Mouse (Mus musculus) forebrain, embryonic 16.5 days (tissue): ENCODE measurements around the gene Aim2. TPM values are rescaled to one million over a fixed set of nuclear protein-coding genes. Genes with fewer than 3 reads are reported as not detected.

Experiments used
- ATAC-seq: fragments of 200-750 bp; cut with Nextera tagmentation; 2 replicates; pipeline ENCODE4 v1.8.0; 2017; ENCODE audit warnings: mild to moderate bottlenecking, moderate library complexity
- H3K27ac ChIP-seq: fragments of 300-500 bp; sonication (generic); 2 replicates; pipeline ENCODE4 v1.5.1; 2014; ENCODE audit warnings: low read length, control low read depth
- H3K27me3 ChIP-seq: fragments of 300-500 bp; sonication (generic); replicated peaks from 2 replicates; pipeline ENCODE4 v1.6.1; 2014; ENCODE audit warnings: low read length; ENCODE audit not compliant: control insufficient read depth, insufficient read depth
- H3K36me3 ChIP-seq: fragments of 300-500 bp; sonication (generic); 2 replicates; pipeline ENCODE4 v1.6.1; 2014; ENCODE audit not compliant: control insufficient read depth, insufficient read depth
- H3K4me1 ChIP-seq: fragments of 300-500 bp; sonication (generic); replicated peaks from 2 replicates; pipeline ENCODE4 v1.6.1; 2014; ENCODE audit warnings: low read length; ENCODE audit not compliant: control insufficient read depth, insufficient read depth
- H3K4me2 ChIP-seq: fragments of 300-500 bp; sonication (generic); 2 replicates; pipeline ENCODE4 v1.6.1; 2014; ENCODE audit warnings: mild to moderate bottlenecking, low read length, control low read depth
- H3K4me3 ChIP-seq: fragments of 300-500 bp; sonication (generic); replicated peaks from 2 replicates; pipeline ENCODE4 v1.5.1; 2014; ENCODE audit warnings: mild to moderate bottlenecking, low read length, control low read depth
- H3K9ac ChIP-seq: fragments of 300-500 bp; sonication (generic); replicated peaks from 2 replicates; pipeline ENCODE4 v1.6.1; 2014; ENCODE audit warnings: low read depth, low read length, control low read depth
- H3K9me3 ChIP-seq: fragments of 300-500 bp; sonication (generic); 2 replicates; pipeline ENCODE4 v1.6.1; 2016; ENCODE audit warnings: low read length; ENCODE audit not compliant: control insufficient read depth
- WGBS: fragments of 180-500 bp; shearing (Covaris S2); extraction: QIAGEN DNeasy Blood & Tissue Kit; methylation state at CpG from one replicate; pipeline ENCODE4 v1.1.7; 2014; 5-methylcytosine and 5-hydroxymethylcytosine counted together
- polyA plus RNA-seq: library from polyadenylated mRNA; unstranded; fragments of >200 nt; fragmentation: Nextera tagmentation; extraction: Ambion mirVana; gene quantifications from 2 replicates; pipeline ENCODE4 v1.2.1, GENCODE M21; 2015

The Aim2 gene
- polyA plus RNA-seq, 1 experiment from 2014 or later: 4.0 TPM

GRCm38 (mm10) chr1:173369611-173370010, 18.9 kb downstream of the Aim2 start:
- H3K27me3 ChIP-seq: no peaks in the 10 kb centered on the region
- no peak overlapping the region for H3K9ac ChIP-seq
- H3K36me3 ChIP-seq: no peaks in the 10 kb centered on the region
- peaks cover 22% of the 10 kb centered on the region for H3K4me1 ChIP-seq
- H3K4me3 ChIP-seq: no peak overlapping the region
- no peaks in the 10 kb centered on the region for H3K9me3 ChIP-seq
- WGBS: 64% methylated on average over 2 of the region's 2 CpGs
- no peak overlapping the region for H3K27ac ChIP-seq
- ATAC-seq: no peak
- H3K4me2 ChIP-seq: no peak overlapping the region

- 68% methylated on average over 6 of the region's 6 CpGs for WGBS
- ATAC-seq: no peak
Measured at GRCm38 (mm10) chr1:173370456-173370855, 19.8 kb downstream of the Aim2 start.

GRCm38 (mm10) chr1:173371586-173371985, 20.9 kb downstream of the Aim2 start:
- WGBS: 78% methylated on average over 6 of the region's 6 CpGs
- Histone ChIP-seq H3K4me2 (no peak overlapping the region), H3K27me3 (no peaks in the 10 kb centered on the region), H3K4me1 (peaks cover 7% of the 10 kb centered on the region), H3K36me3 (no peaks in the 10 kb centered on the region), H3K9ac (no peak overlapping the region), H3K4me3 (no peak overlapping the region), H3K9me3 (no peaks in the 10 kb centered on the region), H3K27ac (no peak overlapping the region)
- ATAC-seq: no peak

More at GRCm38 (mm10) chr1:173370456-173370855, 19.8 kb downstream of the Aim2 start:
- Histone ChIP-seq H3K9me3 (no peaks in the 10 kb centered on the region), H3K4me3 (no peak overlapping the region), H3K36me3 (no peaks in the 10 kb centered on the region), H3K4me1 (peaks cover 16% of the 10 kb centered on the region), H3K9ac (no peak overlapping the region), H3K4me2 (no peak overlapping the region), H3K27ac (no peak overlapping the region), H3K27me3 (no peaks in the 10 kb centered on the region)

GRCm38 (mm10) chr1:173374020-173374419, 23.3 kb downstream of the Aim2 start:
- no peaks in the 10 kb centered on the region for H3K4me1 ChIP-seq

GRCm38 (mm10) chr1:173377380-173378112, 26.9 kb downstream of the Aim2 start:
- H3K4me2 ChIP-seq: no peak overlapping the region

More at GRCm38 (mm10) chr1:173374020-173374419, 23.3 kb downstream of the Aim2 start:
- H3K27me3 ChIP-seq: no peaks in the 10 kb centered on the region
- H3K27ac ChIP-seq: no peak overlapping the region
- H3K9me3 ChIP-seq: no peaks in the 10 kb centered on the region
- WGBS: 90% methylated on average over 7 of the region's 7 CpGs
- H3K4me2 ChIP-seq: no peak overlapping the region
- no peak for ATAC-seq
- no peak overlapping the region for H3K9ac ChIP-seq
- H3K36me3 ChIP-seq: no peaks in the 10 kb centered on the region
- H3K4me3 ChIP-seq: no peak overlapping the region

GRCm38 (mm10) chr1:173381436-173381835, 30.8 kb downstream of the Aim2 start:
- Histone ChIP-seq H3K36me3 (no peaks in the 10 kb centered on the region), H3K4me1 (no peaks in the 10 kb centered on the region), H3K9me3 (no peaks in the 10 kb centered on the region), H3K27ac (no peak overlapping the region), H3K4me2 (no peak overlapping the region), H3K9ac (no peak overlapping the region), H3K27me3 (no peaks in the 10 kb centered on the region), H3K4me3 (no peak overlapping the region)
- WGBS: 80% methylated on average over 6 of the region's 6 CpGs
- no peak for ATAC-seq

More at GRCm38 (mm10) chr1:173377380-173378112, 26.9 kb downstream of the Aim2 start:
- H3K4me3 ChIP-seq: no peak overlapping the region
- no peak overlapping the region for H3K27ac ChIP-seq
- no peaks in the 10 kb centered on the region for H3K9me3 ChIP-seq
- 33% methylated on average over 13 of the region's 13 CpGs for WGBS
- peak; percentile 90 for ATAC-seq
- H3K9ac ChIP-seq: no peak overlapping the region
- no peaks in the 10 kb centered on the region for H3K27me3 ChIP-seq
- no peaks in the 10 kb centered on the region for H3K4me1 ChIP-seq
- no peaks in the 10 kb centered on the region for H3K36me3 ChIP-seq

DNA sequence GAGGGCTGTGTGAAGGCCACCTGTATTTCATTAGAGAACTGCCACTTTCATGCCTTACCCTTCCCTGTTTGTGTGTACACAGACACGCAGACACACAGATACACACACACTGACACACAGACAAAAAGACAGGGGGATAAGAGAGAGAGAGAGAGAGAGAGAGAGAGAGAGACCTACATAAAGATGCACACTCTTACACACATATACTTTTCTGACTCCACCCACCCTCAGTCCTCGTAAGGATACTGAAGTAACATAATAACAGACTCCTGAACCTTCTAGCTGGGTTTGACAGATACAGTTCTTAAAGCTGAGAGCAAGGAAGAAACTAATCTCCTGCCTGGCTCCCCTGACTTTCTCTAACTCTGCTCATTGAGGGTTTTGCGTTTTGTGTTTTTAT, 38.8 kb downstream of the Aim2 start:
- Histone ChIP-seq H3K4me2 (peak overlapping the region; percentile 42), H3K27me3 (no peaks in the 10 kb centered on the region), H3K27ac (peak overlapping the region; percentile 91), H3K4me3 (peak overlapping the region; percentile 44), H3K9me3 (no peaks in the 10 kb centered on the region), H3K36me3 (no peaks in the 10 kb centered on the region), H3K9ac (peak overlapping the region; percentile 42), H3K4me1 (peaks cover 16% of the 10 kb centered on the region; the same call in 1 of the 2 replicates)
- WGBS: 7% methylated on average over 3 of the region's 3 CpGs
- ATAC-seq: peak; percentile 66

DNA sequence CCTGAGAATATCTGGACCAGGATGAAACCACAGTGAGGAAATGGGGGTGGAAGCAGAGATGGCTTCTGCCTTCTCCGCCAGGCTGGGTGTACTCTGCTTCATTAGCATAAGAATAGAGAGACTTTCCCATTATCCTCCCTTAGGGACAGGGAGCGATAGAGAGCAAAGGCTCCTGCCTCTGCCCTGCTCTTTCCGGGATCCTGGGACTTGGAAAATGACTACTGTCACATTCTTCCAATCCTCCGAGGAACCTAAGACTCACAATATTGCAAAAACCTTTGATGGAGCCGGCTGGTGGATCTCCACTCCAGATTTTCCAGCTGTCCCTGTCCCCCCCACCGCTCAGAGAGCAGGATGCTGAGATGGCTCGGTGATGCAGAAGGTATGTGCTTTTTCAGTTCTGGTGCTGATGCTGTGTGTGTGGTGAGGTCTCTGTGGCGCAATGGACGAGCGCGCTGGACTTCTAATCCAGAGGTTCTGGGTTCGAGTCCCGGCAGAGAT, 39.3 kb downstream of the Aim2 start:
- no peaks in the 10 kb centered on the region for H3K27me3 ChIP-seq
- peaks cover 16% of the 10 kb centered on the region; the same call in 1 of the 2 replicates for H3K4me1 ChIP-seq
- H3K36me3 ChIP-seq: no peaks in the 10 kb centered on the region
- peak overlapping the region; percentile 44 for H3K4me3 ChIP-seq
- WGBS: under 1% methylated on average over 13 of the region's 13 CpGs
- H3K9me3 ChIP-seq: no peaks in the 10 kb centered on the region
- peak; percentile 96 for ATAC-seq
- peak overlapping the region; percentile 42 for H3K4me2 ChIP-seq
- H3K27ac ChIP-seq: peak overlapping the region; percentile 91
- peak overlapping the region; percentile 42 for H3K9ac ChIP-seq

- no peak for ATAC-seq
- Histone ChIP-seq H3K9ac (no peak overlapping the region), H3K4me3 (no peak overlapping the region), H3K4me2 (no peak overlapping the region), H3K4me1 (peaks cover 16% of the 10 kb centered on the region; the same call in 1 of the 2 replicates), H3K36me3 (no peaks in the 10 kb centered on the region), H3K9me3 (no peaks in the 10 kb centered on the region), H3K27me3 (no peaks in the 10 kb centered on the region), H3K27ac (no peak overlapping the region)
- WGBS: 92% methylated on average over 6 of the region's 6 CpGs
Measured at GRCm38 (mm10) chr1:173391754-173392153, 41.1 kb downstream of the Aim2 start.
